Mouse (Mus musculus): ENCODE results near the gene Defa22. TPM values are rescaled to one million over a fixed set of nuclear protein-coding genes. Genes with fewer than 3 reads are reported as not detected.
"Not testable (repeated sequence)": the region's sequence is repeated elsewhere in the genome, so short reads cannot be mapped to it uniquely, and the experiment has no call there.

Gene Defa22
- 0.39 TPM in 1 of 2 replicates, not detected in the other for polyA plus RNA-seq (2012; rRNA removed)

DNA sequence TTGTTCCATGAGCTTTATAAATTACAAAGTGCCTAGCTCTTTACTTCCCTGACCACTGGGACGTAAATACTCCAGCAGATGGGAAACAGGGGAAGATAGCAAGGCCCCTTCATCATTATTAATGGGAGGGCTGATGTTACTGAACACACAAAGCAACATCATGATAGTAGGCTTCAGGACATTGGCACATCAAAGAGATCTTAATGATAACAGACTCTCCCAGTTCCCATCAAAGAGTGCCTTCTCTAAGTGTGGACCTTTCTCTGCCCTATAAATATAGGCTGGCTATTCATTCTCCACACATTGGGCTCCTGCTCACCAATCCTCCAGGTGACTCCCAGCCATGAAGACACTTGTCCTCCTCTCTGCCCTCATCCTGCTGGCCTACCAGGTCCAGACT is at the start of gene Defa22:
Gene Defa22, plus strand, starts transcription at position 301 of the 400 bp plus-strand sequence.
- H3K4me1 ChIP-seq (replicated peaks; ENCODE audit: control insufficient read depth, insufficient read depth, low read length); H3K27ac ChIP-seq (ENCODE audit: control insufficient read depth, insufficient read depth, low read length); H3K36me3 ChIP-seq (ENCODE audit: control insufficient read depth, insufficient read depth, low read length); H3K27me3 ChIP-seq (ENCODE audit: control insufficient read depth, insufficient read depth, low read length); H3K4me3 ChIP-seq (ENCODE audit: control insufficient read depth, insufficient read depth, low read length); DNase-seq: not testable (repeated sequence)
- WGBS: no CpG with 5 or more reads among the region's 1 CpGs

DNA sequence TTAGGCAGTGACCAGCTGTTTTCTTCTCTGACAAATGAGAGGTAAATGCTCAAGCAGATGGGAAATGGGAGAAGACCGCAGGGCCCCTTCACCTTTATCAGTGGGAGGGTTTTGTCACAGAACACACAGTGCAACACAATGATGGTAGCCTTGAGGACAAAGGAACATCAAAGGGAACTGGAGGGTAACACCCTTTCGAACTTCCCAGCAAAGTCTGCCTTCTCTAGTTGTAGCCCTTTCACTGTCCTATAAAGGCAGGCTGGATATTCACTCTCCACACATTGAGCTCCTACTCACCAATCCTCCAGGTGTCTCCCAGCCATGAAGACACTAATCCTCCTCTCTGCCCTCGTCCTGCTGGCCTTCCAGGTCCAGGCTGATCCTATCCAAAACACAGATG is 27.7 kb upstream of the Defa22 start, which contains the start of gene Defa30:
Gene Defa30, plus strand, starts transcription at position 301 of the 400 bp plus-strand sequence.
- DNase-seq; H3K27ac ChIP-seq (ENCODE audit: control insufficient read depth, insufficient read depth, low read length); H3K36me3 ChIP-seq (ENCODE audit: control insufficient read depth, insufficient read depth, low read length); H3K4me1 ChIP-seq (replicated peaks; ENCODE audit: control insufficient read depth, insufficient read depth, low read length); H3K27me3 ChIP-seq (ENCODE audit: control insufficient read depth, insufficient read depth, low read length); H3K4me3 ChIP-seq (ENCODE audit: control insufficient read depth, insufficient read depth, low read length): not testable (repeated sequence)
- WGBS: 58% methylated on average over 3 of the region's 3 CpGs

DNA sequence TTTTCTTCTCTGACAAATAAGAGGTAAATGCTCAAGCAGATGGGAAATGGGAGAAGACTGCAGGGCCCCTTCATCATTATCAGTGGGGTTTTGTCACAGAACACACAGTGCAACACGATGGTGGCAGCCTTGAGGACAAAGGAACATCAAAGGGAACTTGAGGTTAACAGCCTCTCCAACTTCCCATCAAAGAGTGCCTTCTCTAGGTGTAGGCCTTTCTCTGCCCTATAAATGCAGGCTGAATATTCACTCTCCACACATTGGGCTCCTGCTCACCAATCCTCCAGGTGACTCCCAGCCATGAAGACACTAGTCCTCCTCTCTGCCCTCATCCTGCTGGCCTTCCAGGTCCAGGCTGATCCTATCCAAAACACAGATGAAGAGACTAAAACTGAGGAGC is 29.2 kb downstream of the Defa22 start, which contains the start of gene Defa31:
Gene Defa31, plus strand, starts transcription at position 301 of the 400 bp plus-strand sequence.
- H3K27me3 ChIP-seq (ENCODE audit: control insufficient read depth, insufficient read depth, low read length); H3K36me3 ChIP-seq (ENCODE audit: control insufficient read depth, insufficient read depth, low read length); H3K27ac ChIP-seq (ENCODE audit: control insufficient read depth, insufficient read depth, low read length); H3K4me3 ChIP-seq (ENCODE audit: control insufficient read depth, insufficient read depth, low read length); H3K4me1 ChIP-seq (replicated peaks; ENCODE audit: control insufficient read depth, insufficient read depth, low read length); DNase-seq: not testable (repeated sequence)
- no CpG with 5 or more reads among the region's 1 CpGs for WGBS

DNA sequence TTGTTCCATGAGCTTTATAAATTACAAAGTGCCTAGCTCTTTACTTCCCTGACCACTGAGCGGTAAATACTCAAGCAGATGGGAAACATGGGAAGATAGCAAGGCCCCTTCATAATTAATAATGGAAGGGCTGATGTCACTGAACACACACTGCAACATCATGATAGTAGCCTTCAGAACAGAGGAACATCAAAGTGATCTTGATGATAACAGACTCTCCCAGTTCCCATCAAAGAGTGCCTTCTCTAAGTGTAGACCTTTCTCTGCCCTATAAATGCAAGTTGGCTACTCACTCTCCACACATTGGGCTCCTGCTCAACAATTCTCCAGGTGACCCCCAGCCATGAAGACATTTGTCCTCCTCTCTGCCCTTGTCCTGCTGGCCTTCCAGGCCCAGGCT is 39.2 kb downstream of the Defa22 start, which contains the start of gene Gm15293:
Gene Gm15293, plus strand, starts transcription at position 301 of the 400 bp plus-strand sequence.
- not testable (repeated sequence) for DNase-seq; H3K27ac ChIP-seq (ENCODE audit: control insufficient read depth, insufficient read depth, low read length); H3K4me3 ChIP-seq (ENCODE audit: control insufficient read depth, insufficient read depth, low read length); H3K36me3 ChIP-seq (ENCODE audit: control insufficient read depth, insufficient read depth, low read length); H3K27me3 ChIP-seq (ENCODE audit: control insufficient read depth, insufficient read depth, low read length); H3K4me1 ChIP-seq (replicated peaks; ENCODE audit: control insufficient read depth, insufficient read depth, low read length)
- no CpG with 5 or more reads among the region's 1 CpGs for WGBS

Other genes starting within 250 kb of the Defa22 start
- not detected in 2 replicates for gene Gm6040, start 240.2 kb upstream of the Defa22 start, polyA plus RNA-seq (2012; rRNA removed)
- gene AY761185, start 217.6 kb upstream of the Defa22 start, polyA plus RNA-seq (2012; rRNA removed): 1.3 TPM in 1 of 2 replicates, not detected in the other
- not detected in 2 replicates for gene Defa21, start 136.7 kb upstream of the Defa22 start, polyA plus RNA-seq (2012; rRNA removed)
- not detected in 2 replicates for gene Defa23, start 107.2 kb upstream of the Defa22 start, polyA plus RNA-seq (2012; rRNA removed)
- 0.58 TPM in 1 of 2 replicates, not detected in the other for gene Defa35, start 97.2 kb upstream of the Defa22 start, polyA plus RNA-seq (2012; rRNA removed)
- not detected in 2 replicates for gene Defa25, start 77.8 kb upstream of the Defa22 start, polyA plus RNA-seq (2012; rRNA removed)
- gene Gm14851, start 66.2 kb upstream of the Defa22 start, polyA plus RNA-seq (2012; rRNA removed): not detected in 2 replicates
- not detected in 2 replicates for gene Defa30, start 27.6 kb upstream of the Defa22 start, polyA plus RNA-seq (2012; rRNA removed)
- not detected in 2 replicates for gene Defa31, start 29.3 kb downstream of the Defa22 start, polyA plus RNA-seq (2012; rRNA removed)
- gene Gm15293, start 39.3 kb downstream of the Defa22 start, polyA plus RNA-seq (2012; rRNA removed): not detected in 2 replicates
- not detected in 2 replicates for gene Gm15292, start 87.5 kb downstream of the Defa22 start, polyA plus RNA-seq (2012; rRNA removed)
- not detected in 2 replicates for gene Defa27, start 153.3 kb downstream of the Defa22 start, polyA plus RNA-seq (2012; rRNA removed)
- gene Defa29, start 164.7 kb downstream of the Defa22 start, polyA plus RNA-seq (2012; rRNA removed): 0.62 TPM in 1 of 2 replicates, not detected in the other
- gene Defa2, start 216.2 kb downstream of the Defa22 start, polyA plus RNA-seq (2012; rRNA removed): not detected in 2 replicates
- gene Defa33, start 229.5 kb downstream of the Defa22 start, polyA plus RNA-seq (2012; rRNA removed): not detected in 2 replicates

All from thymus, adult 2 months (tissue).